Mouse (Mus musculus): ENCODE data around the gene Sf3a2. TPM values are rescaled to one million over a fixed set of nuclear protein-coding genes. Genes with fewer than 3 reads are reported as not detected.
"Not testable (repeated sequence)": the region's sequence is repeated elsewhere in the genome, so short reads cannot be mapped to it uniquely, and the experiment has no call there.

The Sf3a2 gene
- total RNA-seq, 2 experiments from 2014 or later: 27.0 to 31.6 TPM

DNA sequence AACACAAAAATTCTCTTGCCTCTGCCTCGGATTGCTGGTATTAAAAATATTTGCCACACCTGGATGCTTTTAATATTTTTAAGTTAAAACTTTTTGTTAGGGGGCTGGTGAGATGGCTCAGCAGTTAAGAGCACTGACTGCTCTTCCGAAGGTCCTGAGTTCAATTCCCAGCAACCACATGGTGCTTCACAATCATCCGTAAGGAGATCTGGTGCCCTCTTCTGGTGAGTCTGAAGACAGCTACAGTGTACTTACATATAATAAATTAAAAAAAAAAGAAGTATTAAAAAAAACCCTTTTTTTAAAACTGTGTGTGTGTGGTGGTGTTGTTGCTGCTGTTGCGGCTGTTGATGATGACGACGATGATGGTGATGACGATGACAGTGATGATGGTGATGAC, 20.0 kb downstream of the Sf3a2 start:
- DNase-seq; intact Hi-C loops (cut with DNase I): not testable (repeated sequence)

DNA sequence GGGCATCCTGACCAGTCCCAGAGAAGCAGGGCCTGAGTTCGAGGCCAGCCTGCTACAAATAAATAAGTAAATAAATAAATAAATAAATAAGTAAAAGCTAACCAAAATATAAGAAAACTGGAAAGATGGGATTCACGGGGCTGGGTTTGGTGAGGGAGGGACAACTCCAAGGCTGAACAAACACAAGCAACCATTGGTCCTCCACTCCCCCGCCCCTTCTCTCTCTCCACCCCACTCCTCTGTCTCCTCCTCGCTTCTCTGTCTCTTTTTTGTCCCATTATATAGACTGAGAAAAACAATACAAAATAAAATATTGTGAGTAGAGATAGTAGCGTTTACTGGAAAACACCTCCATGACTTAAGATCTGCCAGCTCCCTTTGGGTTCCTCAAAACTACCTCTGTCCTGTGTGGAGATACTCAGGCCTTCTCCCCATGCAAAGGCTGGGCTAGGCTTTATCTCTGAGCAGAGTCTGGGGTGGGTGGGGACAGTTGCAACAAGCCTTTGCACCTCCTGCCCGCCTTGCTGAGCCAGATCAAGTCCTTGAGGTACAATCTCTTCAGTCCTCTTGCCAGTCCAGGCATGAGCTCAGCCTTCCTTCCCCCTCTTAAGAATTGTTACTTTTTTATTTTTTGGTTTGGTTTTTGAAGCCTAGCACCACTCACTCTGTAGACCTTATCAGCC, 20.7 kb downstream of the Sf3a2 start:
- intact Hi-C loops (cut with DNase I): no loop called here

DNA sequence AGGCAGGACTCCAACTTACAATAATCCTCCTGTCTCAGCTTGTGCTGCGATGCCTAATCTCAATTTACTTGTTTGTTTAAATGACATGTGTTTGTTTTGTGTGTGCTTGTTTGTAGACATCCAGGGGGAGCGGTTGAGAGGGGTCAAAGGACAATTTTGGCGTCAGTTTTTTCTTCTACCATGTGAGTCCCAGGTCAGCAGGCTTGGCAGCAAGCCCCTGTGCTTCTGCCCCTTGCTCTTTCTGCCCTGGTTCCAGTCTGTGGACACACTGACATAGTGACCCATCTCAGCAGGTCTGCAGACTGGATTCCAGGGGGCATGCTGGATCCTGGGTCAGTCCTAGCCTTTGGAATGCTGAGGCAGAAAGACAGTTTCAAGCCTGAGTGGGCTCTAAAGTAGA, 21.4 kb downstream of the Sf3a2 start:
- intact Hi-C loops (cut with DNase I): no loop called here
- DNase-seq: no peak

More for the DNA sequence above, 20.7 kb downstream of the Sf3a2 start:
- DNase-seq: no peak

DNA sequence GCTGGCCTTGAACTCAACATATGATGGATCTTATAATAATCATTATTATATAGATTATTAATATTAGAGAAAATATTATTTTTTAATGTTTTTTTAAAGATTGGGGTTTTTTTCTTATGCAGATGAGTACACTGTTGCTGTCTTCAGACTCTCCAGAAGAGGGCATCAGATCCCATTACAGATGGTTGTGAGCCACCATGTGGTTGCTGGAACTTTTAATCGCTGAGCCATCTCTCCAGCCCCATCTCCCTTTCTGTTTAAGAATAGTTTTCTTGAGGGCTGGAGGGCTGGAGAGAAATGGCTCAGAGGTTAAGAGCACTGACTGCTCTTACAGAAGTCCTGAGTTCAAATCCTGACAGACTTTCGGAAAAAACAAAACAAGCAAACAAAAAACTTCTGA, 24.0 kb downstream of the Sf3a2 start:
- intact Hi-C loops (cut with DNase I): loop anchor here (2.0 to 5.0 kb wide), 2 partner anchors 57 to 175 kb away; no protein-coding TSS in a partner anchor
- no peak for DNase-seq

DNA sequence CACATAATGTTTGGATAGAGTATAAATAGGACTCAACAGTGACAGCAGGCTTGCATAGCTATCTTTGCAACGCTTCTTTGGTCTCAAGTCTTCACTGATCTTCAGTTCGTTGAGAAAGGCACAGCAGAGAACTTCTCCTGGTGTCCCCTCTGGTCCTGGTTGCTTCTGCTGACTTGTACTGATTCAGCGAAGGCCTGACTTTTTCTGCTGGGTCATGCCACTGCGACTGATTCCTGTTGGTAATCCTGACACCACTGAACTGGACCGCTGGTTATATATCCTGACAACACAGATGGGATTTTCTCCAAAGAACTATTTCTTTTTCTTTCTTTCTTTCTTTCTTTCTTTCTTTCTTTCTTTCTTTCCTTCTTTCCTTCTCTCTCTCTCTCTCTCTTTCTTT, 24.5 kb downstream of the Sf3a2 start:
- no peak for DNase-seq
- intact Hi-C loops (cut with DNase I): loop anchor here (2.0 to 5.0 kb wide), 2 partner anchors 56 to 175 kb away; no protein-coding TSS in a partner anchor

DNA sequence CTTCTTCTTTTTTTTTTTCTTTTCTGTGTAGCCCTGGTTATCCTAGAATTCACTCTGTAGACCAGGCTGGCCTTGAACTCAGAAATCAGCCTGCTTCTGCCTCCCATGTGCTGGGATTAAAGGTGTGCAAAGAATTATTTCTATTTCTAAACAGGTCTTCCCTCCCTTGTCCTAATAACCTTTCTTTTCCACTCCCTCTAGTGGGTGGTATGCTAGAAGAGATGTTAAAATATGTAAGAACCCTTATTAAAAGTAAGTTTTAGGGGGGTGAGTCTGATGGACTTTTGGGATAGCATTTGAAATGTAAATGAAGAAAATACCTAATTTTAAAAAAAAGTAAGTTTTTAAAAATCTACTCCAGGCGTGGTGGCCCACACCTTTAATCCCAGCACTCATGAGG, 25.3 kb downstream of the Sf3a2 start:
- intact Hi-C loops (cut with DNase I): loop anchor here (2.0 to 5.0 kb wide), 2 partner anchors 55 to 174 kb away; no protein-coding TSS in a partner anchor
- DNase-seq: no peak

DNA sequence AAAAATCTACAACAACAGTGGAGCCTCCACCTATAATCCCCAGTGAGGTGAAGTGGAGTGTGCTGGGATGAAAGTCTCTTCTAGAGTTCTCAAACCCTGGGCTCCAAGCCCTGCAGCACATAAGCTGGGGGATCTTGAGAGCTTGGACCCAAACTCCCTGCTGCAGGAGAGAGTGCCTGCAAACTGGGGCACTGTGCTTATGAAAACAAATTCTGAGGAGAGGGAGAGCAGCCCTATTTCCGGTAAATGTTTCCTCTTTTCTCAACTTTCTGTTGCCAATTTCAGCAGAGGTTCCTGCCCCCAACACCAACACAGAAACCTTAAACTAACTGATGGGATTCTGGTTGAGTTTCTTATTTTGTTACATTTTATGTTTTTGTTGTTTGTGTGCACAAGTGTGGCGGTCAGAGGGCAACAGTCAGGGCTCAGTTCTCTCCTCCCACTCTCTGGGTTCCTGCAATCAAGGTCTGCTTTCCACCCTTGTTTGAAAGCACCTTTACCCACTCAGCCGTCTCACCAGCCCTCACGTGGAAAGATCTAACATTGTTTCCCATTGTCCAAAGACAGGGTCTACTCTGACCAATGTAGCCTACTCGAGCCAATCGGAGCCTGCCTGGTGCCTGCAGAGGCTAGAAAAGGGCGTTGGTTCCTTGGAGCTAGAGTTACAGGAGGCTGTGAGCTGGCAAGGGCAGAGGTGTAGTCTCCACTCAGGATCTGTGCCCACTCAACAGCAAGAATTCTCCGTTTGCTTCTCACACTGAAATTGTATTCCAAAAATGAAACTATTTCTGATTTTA, 26.0 kb downstream of the Sf3a2 start:
- intact Hi-C loops (cut with DNase I): loop anchor here (2.0 to 5.0 kb wide), 2 partner anchors 55 to 173 kb away; no protein-coding TSS in a partner anchor
- no peak for DNase-seq

DNA sequence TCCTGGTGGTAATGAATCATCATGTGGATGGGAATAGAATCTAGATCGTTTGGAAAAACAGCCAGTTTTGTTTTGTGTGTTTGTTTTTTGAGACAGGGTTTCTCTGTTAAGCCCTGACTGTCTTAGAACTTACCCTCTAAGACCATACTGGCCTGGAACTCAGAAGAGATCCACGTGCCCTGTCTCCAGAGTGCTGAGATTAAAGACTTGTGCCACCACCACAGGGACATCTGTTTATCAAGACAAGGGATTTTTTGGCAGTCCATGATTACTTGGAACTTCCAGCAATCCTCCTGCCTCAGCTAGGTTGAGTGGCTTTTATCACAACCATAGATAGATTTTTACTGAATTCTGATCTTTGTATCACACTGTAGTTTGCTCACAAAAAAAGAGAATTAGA, 26.8 kb downstream of the Sf3a2 start:
- no peak for DNase-seq
- intact Hi-C loops (cut with DNase I): loop anchor here (5.0 kb wide), 1 partner anchor 172 kb away; no protein-coding TSS in a partner anchor

DNA sequence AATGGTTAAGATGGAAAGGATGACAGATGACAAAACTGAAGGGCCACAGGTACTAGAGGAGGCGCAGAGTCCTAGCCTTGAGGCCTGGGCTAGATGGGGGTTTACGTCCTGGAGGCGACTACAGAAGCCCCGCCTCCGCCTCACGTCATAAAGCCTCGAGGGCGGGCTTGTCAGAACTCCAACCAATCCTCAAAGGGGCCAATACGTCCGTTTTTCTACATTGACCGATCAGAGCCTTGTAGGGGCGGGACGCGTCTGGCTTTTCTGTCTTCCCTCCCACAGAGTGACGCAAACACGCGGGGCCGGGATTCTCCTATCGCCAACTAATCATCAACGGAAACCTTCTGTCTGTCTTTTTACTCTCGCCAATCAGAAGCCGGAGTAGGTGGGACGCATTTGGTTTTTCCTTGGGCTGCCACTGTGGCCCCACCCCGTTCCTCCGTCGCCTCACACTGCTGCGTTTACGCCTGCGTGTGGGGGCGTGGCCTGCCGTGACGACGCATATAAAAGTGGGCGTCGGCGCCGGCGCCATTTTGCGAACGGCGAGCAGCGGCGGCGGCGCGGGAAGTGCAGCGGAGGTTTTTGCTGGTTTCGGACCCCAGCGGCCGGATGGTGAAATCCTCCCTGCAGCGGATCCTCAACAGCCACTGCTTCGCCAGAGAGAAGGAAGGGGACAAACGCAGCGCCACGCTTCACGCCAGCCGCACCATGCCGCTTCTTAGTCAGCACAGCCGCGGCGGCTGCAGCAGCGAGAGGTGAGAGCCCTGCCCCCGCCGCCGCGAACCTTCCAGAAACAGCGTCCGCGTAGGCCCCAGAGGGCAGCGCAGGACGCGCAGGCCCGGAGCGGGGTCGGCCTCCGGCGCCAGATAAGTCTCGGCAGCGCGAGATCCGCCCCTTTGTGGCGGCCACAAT, 28.4 kb downstream of the Sf3a2 start, which contains the start of gene Oaz1:
Gene Oaz1 (plus strand): TSS at position 506 of the 912 bp plus-strand sequence.
- DNase-seq: peak; percentile 96 to 99
- intact Hi-C loops (cut with DNase I): no loop called here

DNA sequence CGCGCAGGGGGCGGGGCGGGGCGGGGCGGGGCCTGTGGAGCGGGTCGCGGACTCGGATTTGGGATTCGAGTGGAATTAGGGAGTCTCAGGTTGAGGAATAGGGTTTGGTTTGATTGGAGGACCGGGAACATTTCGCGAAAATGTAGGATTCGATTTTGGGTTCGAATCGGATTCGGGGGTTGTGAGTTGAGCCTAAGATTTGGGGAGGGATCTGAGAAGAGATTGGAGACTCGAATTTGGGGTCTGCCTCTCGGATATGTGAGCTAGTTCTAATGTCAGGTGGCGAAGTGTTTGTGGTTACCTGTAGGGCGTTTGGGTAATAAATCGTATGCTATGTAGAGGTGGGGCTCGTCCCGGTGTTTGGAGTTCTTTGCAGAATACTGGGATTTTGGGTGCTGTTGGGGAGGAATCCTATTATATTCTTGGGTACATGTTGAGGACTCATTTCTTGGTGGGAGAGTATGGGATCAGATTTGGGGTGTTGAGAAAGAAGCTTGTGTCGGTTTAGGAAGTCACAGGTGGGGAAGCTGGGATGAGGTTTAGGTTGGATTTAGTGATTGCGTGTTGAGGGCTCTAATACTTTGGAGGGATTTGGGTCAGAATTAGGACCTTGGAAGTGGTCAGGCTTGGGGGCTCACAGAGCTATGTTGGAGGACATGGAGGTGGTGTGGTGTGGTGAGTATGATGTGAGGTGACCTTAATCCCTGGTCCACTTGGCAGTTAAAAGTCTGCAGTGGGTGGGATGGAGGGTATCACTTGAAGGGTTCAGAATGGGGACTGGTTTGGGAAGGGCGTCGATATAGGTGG, 29.3 kb downstream of the Sf3a2 start:
- DNase-seq: no peak
- intact Hi-C loops (cut with DNase I): no loop called here

DNA sequence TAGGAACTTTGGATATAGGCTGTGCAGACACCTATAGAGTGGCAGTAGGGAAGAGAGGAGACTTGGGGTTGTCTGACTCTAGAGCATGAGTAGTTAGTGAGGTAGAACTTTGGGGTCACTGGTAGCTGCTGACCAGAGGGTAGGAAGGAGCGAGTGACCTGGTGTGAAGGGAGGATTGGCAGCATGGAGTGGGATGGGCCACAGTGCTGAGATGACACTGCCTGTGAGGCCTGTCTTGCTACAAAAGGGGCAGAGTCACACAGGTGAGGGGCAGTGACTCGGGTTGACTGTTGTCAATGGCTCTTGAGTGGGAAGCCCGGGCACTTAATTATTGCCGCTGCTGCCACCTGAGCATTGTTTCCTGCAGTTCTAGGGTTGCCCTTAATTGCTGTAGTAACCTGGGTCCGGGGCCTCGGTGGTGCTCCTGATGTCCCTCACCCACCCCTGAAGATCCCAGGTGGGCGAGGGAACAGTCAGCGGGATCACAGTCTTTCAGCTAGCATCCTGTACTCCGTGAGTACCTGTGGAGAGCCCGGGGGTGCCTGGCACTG, 29.9 kb downstream of the Sf3a2 start:
- no peak for DNase-seq
- intact Hi-C loops (cut with DNase I): no loop called here

DNA sequence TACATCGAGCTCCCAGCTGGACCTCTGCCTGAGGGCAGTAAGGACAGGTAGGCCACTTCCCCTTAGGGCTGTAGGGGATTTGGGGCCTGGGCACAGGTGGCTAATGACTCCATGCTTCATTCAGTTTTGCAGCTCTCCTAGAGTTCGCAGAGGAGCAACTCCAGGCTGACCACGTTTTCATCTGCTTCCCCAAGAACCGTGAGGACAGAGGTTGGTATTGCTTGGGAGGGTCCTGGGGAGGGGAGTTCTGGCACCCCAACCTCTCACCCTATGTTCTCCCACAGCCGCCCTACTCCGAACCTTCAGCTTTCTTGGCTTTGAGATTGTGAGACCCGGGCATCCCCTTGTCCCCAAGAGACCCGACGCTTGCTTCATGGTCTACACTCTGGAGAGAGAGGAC, 30.6 kb downstream of the Sf3a2 start:
- intact Hi-C loops (cut with DNase I); DNase-seq: not testable (repeated sequence)

DNA sequence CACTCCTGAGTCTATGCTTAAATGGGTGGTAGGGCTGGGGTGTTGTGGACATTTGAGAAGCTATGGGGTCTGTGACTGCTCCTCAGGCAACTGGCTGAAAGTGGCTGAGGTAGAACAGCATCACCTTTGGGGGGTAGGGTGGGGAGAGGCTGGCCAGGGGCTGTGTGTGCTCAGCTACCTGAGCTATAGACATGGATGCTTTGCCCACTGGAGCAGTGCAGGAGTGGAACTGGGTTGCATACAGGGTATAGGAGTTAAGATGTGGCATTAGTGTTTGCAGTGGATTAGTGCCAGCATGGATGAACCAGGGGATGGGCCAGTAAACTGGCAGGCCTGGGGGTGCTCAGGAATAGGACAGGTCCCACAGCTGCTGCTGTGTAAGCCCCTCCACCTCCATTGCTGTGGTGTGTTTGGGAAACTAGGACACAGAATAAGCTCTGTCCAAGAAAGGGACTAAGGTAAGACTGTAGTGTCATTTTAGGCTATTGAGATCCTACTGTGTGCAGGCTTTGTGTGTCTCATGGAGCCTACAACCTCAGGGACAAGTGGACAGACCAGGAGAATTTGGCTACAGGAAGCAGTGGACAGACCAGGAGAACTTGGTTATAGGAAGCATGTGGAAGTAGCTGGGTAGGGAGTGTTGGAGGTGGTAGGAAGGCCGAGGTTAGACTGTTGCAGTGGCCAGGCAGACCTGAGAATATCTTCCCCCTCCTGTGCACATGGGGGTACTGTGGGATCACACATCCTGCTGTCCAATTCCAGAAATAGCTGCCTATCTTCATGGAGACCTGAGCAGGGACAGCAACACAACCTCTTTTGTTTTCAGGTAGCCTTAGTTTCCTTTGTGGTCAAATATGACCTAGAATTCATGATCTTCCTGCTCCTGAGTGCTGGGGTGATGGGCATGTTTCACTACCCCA, 31.6 kb downstream of the Sf3a2 start:
- intact Hi-C loops (cut with DNase I): no loop called here
- no peak for DNase-seq

DNA sequence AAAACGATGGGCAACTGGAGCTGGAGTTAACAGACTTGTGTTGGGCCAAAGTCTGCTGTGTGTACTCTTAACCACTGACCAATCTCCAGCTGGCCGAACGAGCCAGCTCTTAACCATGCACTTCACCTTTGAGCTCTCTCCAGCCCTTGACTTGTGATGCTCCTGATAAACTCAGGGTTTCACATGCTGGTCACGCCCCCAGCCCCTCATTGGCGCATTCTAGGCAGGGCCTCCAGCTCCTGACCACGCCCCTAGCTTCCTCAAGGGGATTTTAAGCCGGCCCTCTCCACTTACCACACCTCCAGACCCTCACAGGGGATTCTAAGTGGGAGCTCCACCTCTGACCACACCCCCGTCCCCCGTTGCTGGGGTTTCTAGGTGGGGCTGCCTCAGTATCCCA, 33.1 kb downstream of the Sf3a2 start:
- intact Hi-C loops (cut with DNase I): no loop called here

DNA sequence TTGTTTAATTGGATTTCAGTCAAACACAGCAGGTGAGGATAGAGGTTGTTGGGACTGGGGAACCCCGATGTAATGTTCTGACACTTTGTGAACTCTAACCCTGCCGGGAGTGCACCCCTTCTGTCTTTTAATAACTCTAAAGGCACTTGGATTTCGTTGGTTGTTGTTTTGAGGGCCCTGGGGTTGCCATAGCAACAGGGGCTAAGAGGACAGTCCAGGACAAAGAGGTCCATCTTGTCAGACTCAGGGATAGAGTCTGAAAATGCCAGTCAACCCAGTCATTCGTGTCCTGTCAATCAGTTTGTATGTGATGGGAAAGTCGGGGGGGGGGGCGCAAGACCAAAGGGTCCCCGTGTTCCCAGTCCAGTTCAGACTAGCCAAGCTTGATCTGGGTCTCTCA, 34.8 kb downstream of the Sf3a2 start:
- DNase-seq: no peak
- intact Hi-C loops (cut with DNase I): loop anchor here (2.0 kb wide), 1 partner anchor 22 kb away; the partner anchor contains the start of genes Lsm7 and Sppl2b

More for the DNA sequence above, 33.1 kb downstream of the Sf3a2 start:
- DNase-seq: peak; percentile 45 to 57

DNA sequence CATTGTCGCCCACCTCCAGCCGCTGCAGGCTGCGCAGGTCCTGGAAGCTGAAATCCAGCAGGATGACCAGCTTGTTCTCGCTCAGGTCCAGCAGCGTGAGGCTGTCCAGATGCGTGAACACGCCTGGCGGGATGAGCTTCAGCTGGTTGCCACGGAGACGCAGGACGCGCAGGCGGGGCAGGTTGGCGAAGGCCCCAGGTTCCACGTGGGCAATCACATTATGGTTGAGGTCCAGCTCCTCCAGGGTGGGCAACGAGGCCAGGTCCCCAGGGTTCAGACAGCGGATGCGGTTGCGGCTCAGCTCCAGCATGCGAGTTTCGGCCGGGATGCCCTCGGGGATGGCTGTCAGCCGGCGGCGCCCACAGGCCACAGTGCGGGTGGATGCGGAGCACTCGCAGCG, 37.6 kb downstream of the Sf3a2 start:
- no peak for DNase-seq
- intact Hi-C loops (cut with DNase I): no loop called here

DNA sequence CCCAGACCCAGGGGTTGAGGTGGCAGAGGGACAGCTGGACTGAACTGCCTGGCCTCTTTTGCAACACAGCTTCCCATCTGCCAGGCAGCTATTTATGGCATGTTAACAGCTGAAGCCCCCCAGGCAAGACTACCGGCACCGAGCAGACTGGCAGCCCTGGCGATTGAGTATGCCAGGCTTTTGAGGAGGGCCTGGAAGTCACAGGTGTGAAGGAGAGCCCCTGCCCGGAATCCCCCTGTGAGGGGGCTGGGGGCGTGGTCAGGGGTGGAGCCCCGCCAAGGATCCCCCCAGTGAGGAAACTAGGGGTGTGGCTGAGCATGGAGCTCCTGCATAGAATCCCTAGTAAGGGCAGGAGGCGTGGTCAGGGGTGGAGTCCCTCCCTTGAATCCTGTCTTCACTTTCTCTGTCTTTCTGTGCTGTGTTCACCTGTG, 39.0 kb downstream of the Sf3a2 start:
- DNase-seq: no peak
- intact Hi-C loops (cut with DNase I): no loop called here

DNA sequence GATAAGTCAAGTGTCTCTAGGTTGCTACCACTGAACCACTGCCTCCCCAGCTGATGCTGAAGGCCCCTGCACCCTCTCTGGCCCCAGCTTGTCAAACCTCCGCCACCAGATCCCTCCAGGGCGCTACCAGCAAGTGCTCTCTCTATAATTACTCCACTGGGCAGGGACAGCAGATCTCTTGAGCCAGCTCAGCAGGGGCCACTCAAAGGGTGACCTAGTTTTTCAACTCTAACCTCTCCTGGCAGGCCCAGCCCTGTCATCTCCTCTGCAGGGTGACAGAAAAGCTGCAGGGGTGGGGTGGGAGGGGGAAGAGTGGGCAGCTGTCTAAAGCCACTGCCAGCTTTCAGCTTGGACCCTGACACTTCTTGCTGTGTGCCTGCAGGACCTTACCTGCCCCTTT, 39.8 kb downstream of the Sf3a2 start:
- intact Hi-C loops (cut with DNase I): no loop called here
- peak; percentile 35 to 51 for DNase-seq
